Mouse (Mus musculus) ES-CJ7 (cell line): Measurements from ENCODE around the gene Fam180a.
"Not testable (repeated sequence)": the region's sequence is repeated elsewhere in the genome, so short reads cannot be mapped to it uniquely, and the experiment has no call there.

Experiments
- DNase-seq: peaks from one replicate; pipeline ENCODE4 v3.0.0; 2011; ENCODE audit warnings: low read depth, low spot score

Gene Fam180a

DNA sequence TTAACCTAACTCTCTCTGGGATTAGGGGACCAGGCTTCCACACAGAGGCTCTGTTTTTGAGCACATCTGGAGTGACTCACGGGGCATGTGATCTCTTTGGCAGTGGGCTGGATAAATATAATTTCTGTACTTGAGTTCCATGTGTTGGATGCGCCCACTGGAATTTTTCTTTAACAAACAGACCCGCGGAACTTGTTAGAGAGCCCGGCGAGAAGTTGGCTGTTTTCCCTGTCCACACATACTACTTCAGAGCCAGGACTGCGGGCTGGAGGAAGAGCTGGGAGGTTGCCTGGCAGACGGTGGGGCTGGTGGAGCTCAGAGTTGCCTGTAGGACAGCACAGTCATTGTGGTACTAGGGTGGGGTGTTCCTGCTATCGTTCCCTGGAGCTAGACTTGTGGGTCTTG lies at the start of gene Fam180a:
Gene Fam180a (minus strand): TSS at position 31 of the 405 bp plus-strand sequence.
- no peak for DNase-seq

- no peak for DNase-seq
Observed at GRCm38 (mm10) chr6:35374052-35374451, 48.1 kb upstream of the Fam180a start.

DNA sequence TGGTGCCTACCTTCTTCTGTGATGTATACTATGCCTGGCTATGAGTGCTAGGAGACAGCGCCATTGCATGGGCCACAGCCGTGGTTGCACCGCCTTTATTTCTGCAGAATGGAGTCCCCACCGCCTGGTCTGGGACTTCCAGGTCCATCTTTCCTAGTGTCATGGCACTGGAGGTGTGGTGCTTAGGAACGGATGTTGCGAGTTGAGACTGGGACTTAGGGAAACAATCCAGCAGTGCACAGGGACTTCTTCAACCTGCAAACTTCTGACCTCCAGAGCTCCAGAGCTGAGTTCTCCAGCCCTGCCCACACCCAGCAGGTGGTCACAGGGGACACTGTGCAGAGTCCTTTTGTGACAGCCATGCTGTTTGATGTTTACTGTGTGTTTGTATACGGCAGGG lies 44.4 kb upstream of the Fam180a start:
- DNase-seq: no peak

- DNase-seq: not testable (repeated sequence)
Observed at GRCm38 (mm10) chr6:35369578-35370282, 43.8 kb upstream of the Fam180a start.

GRCm38 (mm10) chr6:35362596-35362995 lies 36.7 kb upstream of the Fam180a start:
- no peak for DNase-seq

DNA sequence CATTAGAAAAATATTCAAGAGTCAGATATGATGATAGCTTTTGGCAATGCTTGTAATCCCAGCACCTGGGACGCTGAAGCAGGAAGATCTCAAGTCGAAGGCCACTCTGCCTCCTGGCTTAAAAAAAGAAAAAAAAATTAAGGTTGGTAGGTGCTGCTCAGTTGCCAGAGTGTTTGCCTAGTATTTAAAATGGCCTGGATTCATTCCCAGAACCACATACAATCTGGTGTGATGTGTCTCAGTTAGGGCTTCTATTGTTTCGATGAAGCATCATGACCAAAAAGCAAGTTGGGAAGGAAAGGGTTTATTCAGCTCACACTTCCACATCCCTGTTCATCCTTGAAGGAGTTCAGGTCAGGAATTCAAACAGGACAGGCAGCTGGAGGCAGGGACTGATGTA lies 29.4 kb upstream of the Fam180a start:
- DNase-seq: no peak

GRCm38 (mm10) chr6:35354622-35354998 lies 28.7 kb upstream of the Fam180a start:
- DNase-seq: no peak

- no peak for DNase-seq
Observed at GRCm38 (mm10) chr6:35353846-35354621, 28.1 kb upstream of the Fam180a start.

DNA sequence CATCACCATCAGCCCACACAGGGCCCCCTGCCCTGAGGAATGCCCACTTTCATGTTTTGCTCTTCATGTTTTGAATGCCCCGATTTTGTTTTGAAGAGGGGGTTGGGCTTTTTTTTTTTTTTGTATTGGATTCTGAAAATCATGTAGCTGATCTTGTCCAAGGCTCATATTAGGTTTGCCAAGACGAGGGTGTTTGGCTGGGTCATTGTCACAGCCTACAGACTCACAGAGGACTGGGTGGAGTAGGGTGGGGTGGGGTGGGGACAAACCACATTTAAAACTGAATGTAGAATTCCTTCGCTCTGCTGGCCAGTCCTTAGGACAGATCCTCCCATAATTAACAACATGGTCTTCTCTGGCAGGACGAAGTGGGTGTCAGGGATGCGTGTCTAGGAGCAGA lies 27.5 kb upstream of the Fam180a start:
- DNase-seq: no peak

DNA sequence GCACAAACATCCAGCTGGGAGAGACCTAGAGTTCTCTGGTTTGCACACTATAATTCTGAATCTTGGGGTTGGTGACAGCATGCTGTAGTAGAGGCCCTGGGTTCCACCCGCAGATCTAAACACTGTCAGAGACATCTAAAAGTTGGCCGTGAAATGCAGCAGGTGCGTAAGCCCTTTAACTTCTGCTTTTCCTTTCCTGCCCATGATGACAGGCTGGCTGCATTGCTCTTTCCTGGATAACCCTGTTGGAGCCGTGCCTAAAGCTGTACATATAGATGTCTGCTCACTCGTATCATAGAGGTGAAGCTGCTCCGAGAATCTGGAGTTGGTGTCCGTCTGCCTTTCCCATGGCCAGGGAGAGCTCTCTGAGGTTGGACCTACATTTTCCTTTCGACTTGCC lies 26.9 kb upstream of the Fam180a start:
- DNase-seq: no peak

GRCm38 (mm10) chr6:35351826-35352225 lies 25.9 kb upstream of the Fam180a start:
- DNase-seq: peak; percentile 71

GRCm38 (mm10) chr6:35349784-35350183 lies 23.8 kb upstream of the Fam180a start:
- no peak for DNase-seq

GRCm38 (mm10) chr6:35338640-35339039 lies 12.7 kb upstream of the Fam180a start:
- no peak for DNase-seq

DNA sequence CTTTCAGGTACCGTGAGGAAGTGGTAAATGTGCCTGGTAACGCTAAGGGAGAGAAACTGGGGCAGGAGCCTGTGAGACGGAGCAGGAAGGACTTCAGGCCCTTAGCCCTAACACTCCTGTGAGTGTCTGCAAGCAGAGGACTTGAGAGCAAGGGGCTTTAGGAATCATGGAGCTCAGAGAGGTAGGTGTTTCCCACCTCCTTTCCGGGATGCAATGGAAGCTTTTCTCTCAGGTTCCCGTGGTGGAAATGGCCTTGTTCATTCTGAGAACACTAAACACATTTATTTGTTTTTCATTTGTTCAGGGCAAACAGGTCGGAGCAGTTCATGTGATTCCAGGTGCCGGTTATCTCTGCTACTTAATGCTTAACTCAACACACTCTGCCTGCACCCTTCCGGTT lies 11.9 kb upstream of the Fam180a start:
- no peak for DNase-seq

DNA sequence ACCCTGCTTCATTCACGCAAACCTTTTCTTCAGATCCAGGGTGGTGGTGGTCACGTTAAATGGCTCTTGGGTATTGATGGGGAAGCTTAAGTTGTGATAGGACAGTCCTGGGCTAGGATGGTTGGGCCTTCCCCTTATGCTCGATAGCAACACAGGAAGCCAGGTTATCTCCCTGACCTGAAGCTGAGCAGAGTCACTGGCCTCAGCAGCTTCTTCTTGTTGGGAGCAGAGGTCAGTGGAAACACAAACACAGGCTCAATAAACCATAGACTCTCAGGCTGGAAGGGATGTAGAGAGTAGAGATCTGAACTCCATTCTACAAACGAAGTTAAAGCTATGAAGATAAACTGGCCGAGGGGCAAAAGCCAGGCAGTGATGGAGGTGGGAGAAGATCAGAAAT lies 9.5 kb upstream of the Fam180a start:
- DNase-seq: no peak

DNA sequence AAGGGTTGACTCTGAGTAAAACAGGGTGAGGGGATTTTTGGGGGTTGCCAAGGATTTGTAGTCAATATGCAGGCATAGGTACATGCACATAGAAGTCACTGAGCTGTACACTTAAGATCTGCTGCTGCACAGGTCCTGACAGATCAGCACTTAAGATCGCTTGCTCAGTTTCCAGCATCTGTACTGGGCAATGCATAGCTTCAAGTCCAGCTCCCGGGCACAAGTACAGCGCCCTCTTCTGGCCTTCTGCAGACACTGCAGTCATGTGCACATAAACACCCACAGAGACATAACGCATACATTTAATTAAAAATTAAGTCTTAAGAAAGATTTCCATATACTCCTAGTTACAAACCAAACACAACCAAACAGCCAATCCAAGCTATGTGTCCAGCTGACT lies 8.3 kb upstream of the Fam180a start:
- DNase-seq: peak; percentile 36

DNA sequence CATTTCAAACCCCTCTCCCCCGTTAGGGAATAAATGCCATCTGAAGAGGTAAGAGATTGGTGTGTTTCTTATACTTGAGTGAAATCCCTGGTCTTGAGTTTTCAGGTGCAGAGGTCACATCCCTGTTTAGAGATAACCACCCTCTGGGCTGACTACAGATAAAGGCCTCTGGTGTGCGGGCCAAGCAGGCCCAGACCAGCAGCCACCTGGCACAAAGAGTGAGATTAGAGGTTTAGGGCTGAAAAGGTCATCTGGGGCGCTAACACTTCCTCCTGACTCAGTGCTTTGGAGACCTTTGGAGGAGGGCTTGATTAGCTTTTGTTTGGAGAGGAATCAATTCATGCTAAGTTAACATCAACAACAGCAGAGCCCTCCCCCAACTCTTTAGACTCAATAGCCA lies 7.7 kb upstream of the Fam180a start:
- no peak for DNase-seq

- no peak for DNase-seq
Observed at GRCm38 (mm10) chr6:35330834-35331233, 4.9 kb upstream of the Fam180a start.

GRCm38 (mm10) chr6:35329956-35330355 lies 4.0 kb upstream of the Fam180a start:
- DNase-seq: no peak

GRCm38 (mm10) chr6:35324306-35324705 lies 1.6 kb downstream of the Fam180a start:
- no peak for DNase-seq

GRCm38 (mm10) chr6:35323046-35323445 lies 2.9 kb downstream of the Fam180a start:
- no peak for DNase-seq

DNA sequence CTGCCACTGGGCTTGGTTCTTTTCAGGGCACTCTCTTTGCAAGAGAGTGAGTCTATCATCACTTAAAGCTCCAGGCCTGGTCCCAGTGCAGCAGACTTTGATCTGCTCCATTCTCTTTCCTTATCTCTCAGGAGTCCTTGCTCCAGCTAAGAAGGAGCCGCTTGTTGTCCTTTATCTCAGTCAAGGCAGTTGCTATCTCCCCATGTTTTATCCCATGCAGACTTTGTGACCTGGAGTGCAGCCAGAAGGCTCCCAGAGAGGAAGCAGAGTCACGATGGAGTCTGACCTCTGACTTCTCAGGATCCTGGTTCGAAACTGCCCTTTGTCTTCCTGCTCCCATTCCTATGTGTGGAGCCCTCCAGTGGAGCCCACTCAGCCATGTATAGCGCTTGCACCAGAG lies 4.8 kb downstream of the Fam180a start:
- DNase-seq: no peak

DNA sequence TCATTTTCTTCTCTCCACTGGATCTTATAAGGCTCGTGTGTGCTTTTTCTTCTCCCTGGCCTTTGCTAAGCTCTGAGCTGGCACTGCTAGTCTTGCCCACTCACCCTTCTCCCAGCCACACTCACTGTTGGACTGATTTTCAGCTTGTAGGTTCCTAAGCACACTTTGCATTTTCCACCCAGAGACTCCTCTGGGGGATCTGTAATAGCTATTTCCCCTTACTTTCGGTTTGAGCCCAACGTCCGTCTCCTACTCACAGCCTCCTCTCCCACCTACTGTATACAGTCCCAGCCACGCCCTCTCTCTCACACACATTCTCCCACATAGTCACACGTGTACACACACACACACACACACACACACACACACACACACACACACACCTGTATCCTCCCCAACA lies 6.1 kb downstream of the Fam180a start:
- no peak for DNase-seq
